Mouse (Mus musculus) hindbrain, embryonic 14.5 days (tissue): ENCODE measurements around the gene Lrit3. TPM values are rescaled to one million over a fixed set of nuclear protein-coding genes. Genes with fewer than 3 reads are reported as not detected.

ENCODE experiments used
- ATAC-seq: fragments of 200-750 bp; cut with Nextera tagmentation; 2 replicates; pipeline ENCODE4 v1.8.0; 2017; ENCODE audit warnings: moderate number of reproducible peaks, mild to moderate bottlenecking, moderate TSS enrichment, moderate library complexity; ENCODE audit not compliant: low FRiP score
- DNase-seq: peaks from one replicate; pipeline ENCODE4 v3.0.0-alpha.2; 2015; ENCODE audit warnings: low spot score
- H3K27ac ChIP-seq: fragments of 300-500 bp; sonication (generic); 2 replicates; pipeline ENCODE4 v1.5.1; 2014; ENCODE audit warnings: mild to moderate bottlenecking, moderate library complexity
- H3K27me3 ChIP-seq: fragments of 300-500 bp; sonication (generic); 2 replicates; pipeline ENCODE4 v1.6.1; 2014; ENCODE audit warnings: mild to moderate bottlenecking, low read length, mixed read lengths; ENCODE audit not compliant: control insufficient read depth, insufficient read depth
- H3K36me3 ChIP-seq: fragments of 300-500 bp; sonication (generic); replicated peaks from 2 replicates; pipeline ENCODE4 v1.6.1; 2014; ENCODE audit not compliant: control insufficient read depth, insufficient read depth
- H3K4me1 ChIP-seq: fragments of 300-500 bp; sonication (generic); replicated peaks from 2 replicates; pipeline ENCODE4 v1.6.1; 2014; ENCODE audit warnings: antibody characterized with exemption, low read length, mixed read lengths; ENCODE audit not compliant: control insufficient read depth, insufficient read depth
- H3K4me2 ChIP-seq: fragments of 300-500 bp; sonication (generic); replicated peaks from 2 replicates; pipeline ENCODE4 v1.6.1; 2014; ENCODE audit warnings: mild to moderate bottlenecking, moderate library complexity
- H3K4me3 ChIP-seq: fragments of 300-500 bp; sonication (generic); replicated peaks from 2 replicates; pipeline ENCODE4 v1.5.1; 2014; ENCODE audit warnings: mild to moderate bottlenecking, low read length
- H3K9ac ChIP-seq: fragments of 300-500 bp; sonication (generic); 2 replicates; pipeline ENCODE4 v1.6.1; 2014
- H3K9me3 ChIP-seq: fragments of 300-500 bp; sonication (generic); 2 replicates; pipeline ENCODE4 v1.6.1; 2016; ENCODE audit warnings: low read length; ENCODE audit not compliant: control insufficient read depth
- WGBS: fragments of 180-500 bp; shearing (Covaris S2); extraction: QIAGEN DNeasy Blood & Tissue Kit; methylation state at CpG from one replicate; pipeline ENCODE4 v1.1.7; 2014; 5-methylcytosine and 5-hydroxymethylcytosine counted together
- polyA plus RNA-seq: library from polyadenylated mRNA; unstranded; fragments of >200 nt; fragmentation: Nextera tagmentation; extraction: Ambion mirVana; gene quantifications from 2 replicates; pipeline ENCODE4 v1.2.1, GENCODE M21; 2014

Gene Lrit3
- polyA plus RNA-seq, 1 experiment from 2014 or later, result not detected

DNA sequence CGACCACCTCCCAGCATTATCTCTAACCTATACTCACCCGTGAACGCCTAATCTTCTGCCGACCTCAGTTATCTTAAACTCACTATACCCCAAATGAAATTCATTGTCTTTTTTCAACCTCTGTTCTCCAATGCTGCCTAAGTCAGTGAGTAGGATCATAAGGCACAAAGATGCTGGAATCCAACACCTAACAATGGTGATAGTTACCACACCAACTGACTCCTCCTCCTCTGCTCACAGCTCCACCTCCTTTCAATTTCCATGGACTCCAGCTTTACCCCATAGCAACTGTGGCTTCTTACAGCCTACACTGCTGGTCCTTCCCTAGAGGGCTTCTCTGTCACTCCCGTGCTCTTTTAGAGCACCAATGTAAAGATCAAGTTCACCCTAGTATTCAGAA lies 23.9 kb upstream of the Lrit3 start:
- H3K27ac ChIP-seq, result no peak overlapping the region

DNA sequence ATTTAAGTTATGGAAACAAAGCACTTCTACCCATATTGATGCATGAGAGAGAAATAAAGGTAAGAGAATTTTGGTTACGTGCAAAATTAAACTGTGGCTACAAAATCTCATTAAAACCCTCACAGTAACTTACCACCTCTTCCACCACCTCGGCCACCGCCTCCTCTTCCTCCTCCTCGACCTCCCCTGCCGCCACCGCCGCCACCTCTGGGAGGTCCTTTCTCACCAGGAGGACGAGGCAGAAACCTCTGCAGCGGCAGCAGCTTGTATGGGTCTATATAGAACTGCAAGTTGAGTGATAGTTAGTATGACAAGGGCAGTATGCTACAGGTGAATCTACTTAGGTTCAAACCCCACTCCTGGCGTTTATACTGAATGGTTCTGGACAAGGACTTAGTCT lies 22.9 kb upstream of the Lrit3 start:
- ATAC-seq, result no peak
- H3K4me3 ChIP-seq, result no peak overlapping the region
- no peaks in the 10 kb centered on the region for H3K27me3 ChIP-seq
- H3K36me3 ChIP-seq, result peaks cover 41% of the 10 kb centered on the region
- no peak overlapping the region for H3K4me2 ChIP-seq
- no peaks in the 10 kb centered on the region for H3K9me3 ChIP-seq
- peaks cover 10% of the 10 kb centered on the region for H3K4me1 ChIP-seq
- H3K27ac ChIP-seq, result no peak overlapping the region
- H3K9ac ChIP-seq, result no peak overlapping the region
- DNase-seq, result no peak
- WGBS, result 89% methylated on average over 10 of the region's 10 CpGs

More for the DNA sequence above, 23.9 kb upstream of the Lrit3 start:
- Histone ChIP-seq H3K9ac (no peak overlapping the region), H3K4me3 (no peak overlapping the region), H3K27me3 (no peaks in the 10 kb centered on the region), H3K4me2 (no peak overlapping the region), H3K4me1 (peaks cover 10% of the 10 kb centered on the region), H3K36me3 (peaks cover 41% of the 10 kb centered on the region), H3K9me3 (no peaks in the 10 kb centered on the region)
- 95% methylated on average over 5 of the region's 5 CpGs for WGBS
- DNase-seq, result no peak
- ATAC-seq, result no peak

DNA sequence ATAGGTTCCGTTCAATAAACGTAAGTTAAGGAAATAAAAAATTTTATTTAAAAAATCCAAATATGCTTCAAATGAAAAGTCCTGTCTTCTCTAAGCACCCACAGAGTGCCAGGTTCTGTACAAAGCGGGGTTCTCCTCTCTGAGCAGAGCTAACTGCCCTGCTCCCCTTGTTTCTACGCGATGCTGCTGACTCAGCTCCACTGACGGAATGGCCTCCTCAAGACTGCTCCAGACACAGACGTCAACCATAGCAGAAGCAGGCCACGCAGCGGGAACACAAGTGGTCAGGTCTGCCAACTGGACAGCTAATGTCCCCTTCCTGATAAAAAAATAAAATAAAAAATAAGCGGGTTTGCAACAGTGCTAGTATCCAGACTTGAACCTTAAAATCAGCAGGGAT lies 21.1 kb upstream of the Lrit3 start:
- no peak overlapping the region for H3K9ac ChIP-seq
- no peak for DNase-seq
- 93% methylated on average over 10 of the region's 10 CpGs for WGBS
- peaks cover 41% of the 10 kb centered on the region for H3K36me3 ChIP-seq
- H3K4me2 ChIP-seq, result no peak overlapping the region
- H3K4me3 ChIP-seq, result no peak overlapping the region
- no peaks in the 10 kb centered on the region for H3K9me3 ChIP-seq
- H3K4me1 ChIP-seq, result peaks cover 6% of the 10 kb centered on the region
- no peak for ATAC-seq
- H3K27ac ChIP-seq, result no peak overlapping the region
- no peaks in the 10 kb centered on the region for H3K27me3 ChIP-seq

DNA sequence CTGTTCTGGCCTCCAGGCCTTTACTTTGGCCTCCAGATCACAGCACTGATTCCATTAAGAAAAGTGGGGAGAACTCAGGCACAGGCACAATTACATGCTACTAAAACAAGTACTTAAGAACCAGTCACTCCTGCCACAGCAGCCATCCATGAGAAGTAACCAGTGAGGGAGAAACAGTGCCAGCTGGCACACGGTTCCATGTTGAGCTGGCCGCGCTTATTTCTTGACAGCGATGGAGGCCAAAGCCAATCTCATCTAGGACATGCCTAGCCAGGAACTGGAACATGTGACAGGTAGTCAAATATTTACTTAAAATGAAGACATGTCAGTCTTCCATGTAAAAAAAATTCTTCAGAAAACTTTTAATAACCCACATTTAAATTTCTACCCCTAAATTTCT lies 20.3 kb upstream of the Lrit3 start:
- Histone ChIP-seq H3K9me3 (no peaks in the 10 kb centered on the region), H3K27me3 (no peaks in the 10 kb centered on the region), H3K36me3 (peaks cover 41% of the 10 kb centered on the region), H3K27ac (no peak overlapping the region), H3K4me2 (no peak overlapping the region), H3K4me3 (no peak overlapping the region), H3K9ac (no peak overlapping the region), H3K4me1 (no peaks in the 10 kb centered on the region)
- no peak for DNase-seq
- 97% methylated on average over 4 of the region's 4 CpGs for WGBS
- ATAC-seq, result no peak

DNA sequence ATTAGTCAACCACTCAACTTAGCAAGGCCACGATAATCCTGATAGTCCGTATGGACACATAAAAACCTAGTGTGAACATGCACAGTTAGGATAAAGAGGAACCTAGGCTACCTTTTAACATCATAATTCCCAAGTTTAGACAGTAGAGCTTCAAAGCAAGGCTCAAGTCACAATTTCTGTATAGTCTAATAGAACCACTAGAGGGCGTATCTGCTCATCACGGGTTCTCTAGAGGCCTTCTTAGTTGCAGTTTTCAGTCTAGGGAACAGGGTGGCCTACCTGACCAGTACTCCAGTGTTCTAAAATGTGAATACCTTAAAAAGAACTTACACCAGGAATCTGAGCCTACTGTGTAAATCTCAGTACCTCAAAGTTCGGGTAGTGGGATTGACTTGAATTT lies 19.5 kb upstream of the Lrit3 start:
- Histone ChIP-seq H3K4me3 (no peak overlapping the region), H3K27ac (no peak overlapping the region), H3K27me3 (no peaks in the 10 kb centered on the region), H3K36me3 (peaks cover 36% of the 10 kb centered on the region), H3K4me2 (no peak overlapping the region), H3K9me3 (no peaks in the 10 kb centered on the region), H3K9ac (no peak overlapping the region), H3K4me1 (no peaks in the 10 kb centered on the region)
- ATAC-seq (no peak), DNase-seq (peak; percentile 73)
- WGBS, result 57% methylated on average over 5 of the region's 5 CpGs

DNA sequence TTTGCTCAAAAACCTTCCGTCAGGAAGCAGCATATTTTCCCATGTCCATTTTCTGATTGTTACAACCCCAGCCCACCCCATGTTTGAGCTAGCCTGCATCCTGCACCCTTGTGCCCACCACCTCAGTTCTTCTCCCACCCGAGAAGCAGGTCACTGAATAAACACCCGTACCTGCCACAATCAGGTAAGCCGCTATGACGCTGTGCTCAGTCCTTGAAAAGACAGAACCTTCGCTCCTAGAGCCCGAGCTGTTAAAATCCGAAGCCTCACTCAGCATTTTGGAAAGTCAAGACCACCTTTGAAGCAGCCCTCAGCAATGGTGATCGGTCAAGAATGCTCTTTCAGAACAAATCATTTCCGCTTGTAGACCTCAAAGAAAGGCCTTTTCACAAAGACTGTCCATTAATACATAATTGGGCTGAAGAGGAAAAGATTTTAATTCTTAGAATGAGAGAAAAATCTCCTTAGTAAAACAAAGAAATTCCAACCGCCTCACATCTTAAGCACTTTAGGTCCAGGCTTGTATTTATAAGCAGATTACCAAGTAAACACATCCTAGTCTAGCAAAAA lies 18.5 kb upstream of the Lrit3 start, which contains the start of gene Rrh:
Gene Rrh, minus strand, starts transcription at position 382 of the 570 bp plus-strand sequence.
- Histone ChIP-seq H3K9me3 (no peaks in the 10 kb centered on the region), H3K27me3 (no peaks in the 10 kb centered on the region), H3K4me2 (no peak within 1 kb of the TSS), H3K4me1 (no peaks in the 10 kb centered on the region), H3K9ac (no peak within 1 kb of the TSS), H3K27ac (no peak within 1 kb of the TSS), H3K36me3 (peaks cover 35% of the 10 kb centered on the region), H3K4me3 (no peak within 1 kb of the TSS)
- DNase-seq (no peak), ATAC-seq (no peak)
- WGBS, result 61% methylated on average over 11 of the region's 11 CpGs

DNA sequence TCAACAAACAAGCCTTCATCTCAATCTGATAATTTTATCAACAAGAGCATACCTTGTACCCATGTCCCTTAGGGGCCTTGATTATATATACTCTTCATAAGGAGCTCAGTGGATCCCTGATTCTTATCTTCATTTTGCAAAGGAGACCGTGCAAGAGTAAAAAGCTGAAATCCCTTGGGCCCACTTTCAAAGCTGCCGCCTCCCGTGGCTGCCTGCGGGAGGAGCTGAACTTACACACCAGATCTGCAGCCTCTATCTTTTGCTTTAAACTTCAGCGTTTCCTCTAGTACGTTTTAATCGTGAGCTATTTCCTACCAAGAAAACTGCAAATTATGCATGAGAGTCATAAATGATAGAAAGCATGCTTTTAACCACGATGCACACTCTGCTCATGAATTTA lies 17.9 kb upstream of the Lrit3 start:
- Histone ChIP-seq H3K9ac (no peak overlapping the region), H3K4me3 (no peak overlapping the region), H3K4me1 (no peaks in the 10 kb centered on the region), H3K9me3 (no peaks in the 10 kb centered on the region), H3K36me3 (peaks cover 34% of the 10 kb centered on the region), H3K27me3 (no peaks in the 10 kb centered on the region), H3K27ac (no peak overlapping the region), H3K4me2 (no peak overlapping the region)
- DNase-seq (peak; percentile 28), ATAC-seq (no peak)
- WGBS, result 76% methylated on average over 8 of the region's 8 CpGs

DNA sequence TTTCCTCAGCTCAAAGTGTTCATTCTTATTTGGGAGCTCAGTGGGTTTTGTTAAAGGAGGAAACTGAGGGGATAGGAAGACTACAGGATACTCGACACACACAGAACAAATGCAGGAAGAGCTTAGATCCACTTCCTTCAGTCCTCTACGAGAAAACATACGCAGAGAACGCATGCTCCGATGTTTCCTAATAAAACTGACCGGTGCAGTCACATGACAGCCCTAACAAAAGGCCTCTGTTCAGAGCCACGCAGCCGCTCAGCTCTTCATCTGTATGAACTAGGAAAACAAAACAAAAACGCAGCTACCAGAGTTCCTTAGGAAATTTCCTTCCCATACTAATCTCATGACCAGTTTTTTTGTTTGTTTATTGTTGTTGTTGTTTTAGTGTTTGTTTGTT lies 17.0 kb upstream of the Lrit3 start:
- no peaks in the 10 kb centered on the region for H3K27me3 ChIP-seq
- no peaks in the 10 kb centered on the region for H3K9me3 ChIP-seq
- H3K4me2 ChIP-seq, result no peak overlapping the region
- no peak overlapping the region for H3K4me3 ChIP-seq
- H3K4me1 ChIP-seq, result no peaks in the 10 kb centered on the region
- H3K36me3 ChIP-seq, result peaks cover 25% of the 10 kb centered on the region
- DNase-seq, result no peak
- no peak for ATAC-seq
- no peak overlapping the region for H3K9ac ChIP-seq
- H3K27ac ChIP-seq, result no peak overlapping the region
- 64% methylated on average over 9 of the region's 9 CpGs for WGBS

DNA sequence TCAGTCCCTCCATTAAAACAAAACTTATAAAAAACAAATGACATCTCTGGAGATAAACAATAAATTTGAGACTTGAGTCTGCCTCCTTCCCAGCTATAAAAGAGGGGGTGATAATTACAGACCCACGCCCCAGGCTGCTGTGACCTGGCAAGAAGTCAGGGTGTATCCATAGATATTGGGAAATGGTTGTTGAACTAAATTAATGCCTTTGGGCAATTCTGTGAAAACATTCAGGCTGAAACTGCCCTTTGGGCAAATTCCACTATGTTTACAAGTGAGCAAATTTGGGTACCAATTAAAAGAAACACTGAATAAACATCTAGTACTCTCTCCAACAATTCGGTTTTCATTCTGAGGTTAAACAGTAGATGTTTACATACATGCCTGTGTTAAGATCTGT lies 4.8 kb downstream of the Lrit3 start:
- H3K9ac ChIP-seq, result no peak overlapping the region
- no peaks in the 10 kb centered on the region for H3K4me1 ChIP-seq
- H3K4me2 ChIP-seq, result no peak overlapping the region
- no peak for ATAC-seq
- no peak for DNase-seq
- H3K27ac ChIP-seq, result no peak overlapping the region
- no peak overlapping the region for H3K4me3 ChIP-seq
- no peaks in the 10 kb centered on the region for H3K36me3 ChIP-seq
- 93% methylated on average over 2 of the region's 2 CpGs for WGBS
- H3K9me3 ChIP-seq, result no peaks in the 10 kb centered on the region
- no peaks in the 10 kb centered on the region for H3K27me3 ChIP-seq

DNA sequence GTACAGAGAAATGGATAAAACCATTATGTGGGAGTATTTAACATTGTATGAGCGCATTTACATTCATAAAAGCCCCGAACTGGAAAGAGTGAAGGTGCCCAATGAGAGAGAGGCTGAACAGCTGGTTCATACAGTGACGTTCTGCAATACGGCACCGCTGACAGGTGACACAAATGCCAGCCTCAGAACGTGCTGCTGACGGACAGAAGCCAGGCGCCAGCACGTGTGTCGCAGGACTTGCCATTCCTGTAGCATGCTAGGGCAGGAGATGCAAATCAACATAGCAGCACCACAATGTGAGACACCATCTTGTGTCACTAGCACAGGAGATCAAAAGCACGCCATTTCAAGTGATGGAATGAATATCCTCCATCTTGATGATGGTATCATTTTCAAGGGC lies 5.3 kb downstream of the Lrit3 start:
- no peaks in the 10 kb centered on the region for H3K9me3 ChIP-seq
- DNase-seq, result no peak
- no peak overlapping the region for H3K4me3 ChIP-seq
- H3K36me3 ChIP-seq, result no peaks in the 10 kb centered on the region
- H3K27ac ChIP-seq, result no peak overlapping the region
- H3K9ac ChIP-seq, result no peak overlapping the region
- no peak for ATAC-seq
- H3K4me2 ChIP-seq, result no peak overlapping the region
- H3K27me3 ChIP-seq, result no peaks in the 10 kb centered on the region
- H3K4me1 ChIP-seq, result no peaks in the 10 kb centered on the region
- 82% methylated on average over 11 of the region's 11 CpGs for WGBS
